Mouse (Mus musculus) heart, embryonic 16.5 days (tissue): ENCODE data around the gene Slain1. TPM values are rescaled to one million over a fixed set of nuclear protein-coding genes. Genes with fewer than 3 reads are reported as not detected.

Experiments used
- ATAC-seq: fragments of 200-750 bp; cut with Nextera tagmentation; replicated peaks from 2 replicates; pipeline ENCODE4 v1.8.0; 2017; ENCODE audit warnings: moderate number of reproducible peaks; ENCODE audit not compliant: insufficient read depth, low FRiP score; ENCODE audit errors: extremely low read depth
- H3K27ac ChIP-seq: fragments of 300-500 bp; sonication (generic); 2 replicates; pipeline ENCODE4 v1.5.1; 2014; ENCODE audit warnings: mild to moderate bottlenecking, low read length, control low read depth, moderate library complexity
- H3K27me3 ChIP-seq: fragments of 300-500 bp; sonication (generic); 2 replicates; pipeline ENCODE4 v1.6.1; 2014; ENCODE audit warnings: low read length, mixed read lengths; ENCODE audit not compliant: control insufficient read depth, insufficient read depth
- H3K36me3 ChIP-seq: fragments of 300-500 bp; sonication (generic); 2 replicates; pipeline ENCODE4 v1.6.1; 2014; ENCODE audit not compliant: control insufficient read depth, insufficient read depth
- H3K4me1 ChIP-seq: fragments of 300-500 bp; sonication (generic); 2 replicates; pipeline ENCODE4 v1.6.1; 2014; ENCODE audit warnings: low read length, mixed read lengths; ENCODE audit not compliant: control insufficient read depth, insufficient read depth
- H3K4me2 ChIP-seq: fragments of 300-500 bp; sonication (generic); 2 replicates; pipeline ENCODE4 v1.6.1; 2014; ENCODE audit warnings: low read depth, mild to moderate bottlenecking, control low read depth, low read length
- H3K4me3 ChIP-seq: fragments of 300-500 bp; sonication (generic); 2 replicates; pipeline ENCODE4 v1.5.1; 2014; ENCODE audit warnings: mild to moderate bottlenecking, control low read depth, low read length
- H3K9ac ChIP-seq: fragments of 300-500 bp; sonication (generic); 2 replicates; pipeline ENCODE4 v1.6.1; 2014; ENCODE audit warnings: low read length, control low read depth
- H3K9me3 ChIP-seq: fragments of 300-500 bp; sonication (generic); replicated peaks from 2 replicates; pipeline ENCODE4 v1.6.1; 2016; ENCODE audit warnings: low read length; ENCODE audit not compliant: control insufficient read depth
- WGBS: fragments of 180-500 bp; shearing (Covaris S2); extraction: QIAGEN DNeasy Blood & Tissue Kit; methylation state at CpG from one replicate; pipeline ENCODE4 v1.1.7; 2014; 5-methylcytosine and 5-hydroxymethylcytosine counted together
- polyA plus RNA-seq: library from polyadenylated mRNA; unstranded; fragments of >200 nt; fragmentation: Nextera tagmentation; extraction: Ambion mirVana; gene quantifications from 2 replicates; pipeline ENCODE4 v1.2.1, GENCODE M21; 2015

Slain1 gene
- polyA plus RNA-seq, 1 experiment from 2014 or later, result 0.58 TPM

- no peak overlapping the region for H3K4me2 ChIP-seq
- H3K27me3 ChIP-seq, result peaks cover under 1% of the 10 kb centered on the region; the same call in 1 of the 2 replicates
- H3K9me3 ChIP-seq, result no peaks in the 10 kb centered on the region
- ATAC-seq, result no peak
- no peaks in the 10 kb centered on the region for H3K36me3 ChIP-seq
- no peak overlapping the region for H3K27ac ChIP-seq
- H3K4me3 ChIP-seq, result no peak overlapping the region
- WGBS, result 82% methylated on average over 9 of the region's 9 CpGs
- no peaks in the 10 kb centered on the region for H3K4me1 ChIP-seq
- H3K9ac ChIP-seq, result no peak overlapping the region
Measured at GRCm38 (mm10) chr14:103723314-103723713, 73.3 kb downstream of the Slain1 start.

GRCm38 (mm10) chr14:103723841-103724240 lies 73.8 kb downstream of the Slain1 start:
- 49% methylated on average over 4 of the region's 4 CpGs for WGBS
- Histone ChIP-seq H3K4me3 (no peak overlapping the region), H3K36me3 (no peaks in the 10 kb centered on the region), H3K27me3 (no peaks in the 10 kb centered on the region), H3K9ac (no peak overlapping the region), H3K9me3 (no peaks in the 10 kb centered on the region), H3K4me1 (no peaks in the 10 kb centered on the region), H3K27ac (no peak overlapping the region), H3K4me2 (no peak overlapping the region)
- ATAC-seq, result no peak

GRCm38 (mm10) chr14:103728506-103728905 lies 78.5 kb downstream of the Slain1 start:
- Histone ChIP-seq H3K36me3 (no peaks in the 10 kb centered on the region), H3K9ac (no peak overlapping the region), H3K27me3 (no peaks in the 10 kb centered on the region), H3K4me2 (no peak overlapping the region), H3K4me1 (no peaks in the 10 kb centered on the region), H3K27ac (no peak overlapping the region), H3K9me3 (no peaks in the 10 kb centered on the region), H3K4me3 (no peak overlapping the region)
- ATAC-seq, result no peak
- 78% methylated on average over 8 of the region's 8 CpGs for WGBS

- 75% methylated on average over 23 of the region's 23 CpGs for WGBS
- Histone ChIP-seq H3K9ac (no peak overlapping the region), H3K4me1 (no peaks in the 10 kb centered on the region), H3K27ac (no peak overlapping the region), H3K9me3 (no peaks in the 10 kb centered on the region), H3K27me3 (no peaks in the 10 kb centered on the region), H3K4me2 (no peak overlapping the region), H3K4me3 (no peak overlapping the region), H3K36me3 (no peaks in the 10 kb centered on the region)
- ATAC-seq, result no peak
Measured at GRCm38 (mm10) chr14:103728951-103729725, 79.1 kb downstream of the Slain1 start.

GRCm38 (mm10) chr14:103729760-103730367 lies 79.8 kb downstream of the Slain1 start:
- WGBS, result 68% methylated on average over 11 of the region's 11 CpGs
- no peak for ATAC-seq

GRCm38 (mm10) chr14:103732626-103733025 lies 82.6 kb downstream of the Slain1 start:
- Histone ChIP-seq H3K4me1 (no peaks in the 10 kb centered on the region), H3K9me3 (no peaks in the 10 kb centered on the region), H3K27ac (no peak overlapping the region), H3K9ac (no peak overlapping the region), H3K27me3 (no peaks in the 10 kb centered on the region), H3K4me3 (no peak overlapping the region), H3K4me2 (no peak overlapping the region), H3K36me3 (no peaks in the 10 kb centered on the region)
- ATAC-seq, result no peak
- WGBS, result 73% methylated on average over 1 of the region's 1 CpGs

More at GRCm38 (mm10) chr14:103729760-103730367, 79.8 kb downstream of the Slain1 start:
- H3K4me2 ChIP-seq, result no peak overlapping the region
- H3K4me3 ChIP-seq, result no peak overlapping the region
- H3K27me3 ChIP-seq, result no peaks in the 10 kb centered on the region
- no peaks in the 10 kb centered on the region for H3K4me1 ChIP-seq
- H3K9ac ChIP-seq, result no peak overlapping the region
- H3K27ac ChIP-seq, result no peak overlapping the region
- no peaks in the 10 kb centered on the region for H3K36me3 ChIP-seq
- H3K9me3 ChIP-seq, result no peaks in the 10 kb centered on the region

GRCm38 (mm10) chr14:103741216-103741615 lies 91.2 kb downstream of the Slain1 start:
- Histone ChIP-seq H3K4me1 (no peaks in the 10 kb centered on the region), H3K4me3 (no peak overlapping the region), H3K36me3 (no peaks in the 10 kb centered on the region), H3K4me2 (no peak overlapping the region), H3K27me3 (no peaks in the 10 kb centered on the region), H3K9me3 (no peaks in the 10 kb centered on the region), H3K9ac (no peak overlapping the region), H3K27ac (no peak overlapping the region)
- 82% methylated on average over 7 of the region's 7 CpGs for WGBS
- no peak for ATAC-seq

- H3K4me1 ChIP-seq, result no peaks in the 10 kb centered on the region
- ATAC-seq, result no peak
- no peak overlapping the region for H3K4me2 ChIP-seq
- no peak overlapping the region for H3K4me3 ChIP-seq
- H3K27me3 ChIP-seq, result no peaks in the 10 kb centered on the region
- no peaks in the 10 kb centered on the region for H3K9me3 ChIP-seq
- H3K36me3 ChIP-seq, result no peaks in the 10 kb centered on the region
- WGBS, result 48% methylated on average over 8 of the region's 8 CpGs
- H3K27ac ChIP-seq, result no peak overlapping the region
- H3K9ac ChIP-seq, result no peak overlapping the region
Measured at GRCm38 (mm10) chr14:103742150-103742549, 92.1 kb downstream of the Slain1 start.

- H3K27ac ChIP-seq, result no peak overlapping the region
- 54% methylated on average over 6 of the region's 6 CpGs for WGBS
Measured at GRCm38 (mm10) chr14:103747345-103747744, 97.3 kb downstream of the Slain1 start.

More at GRCm38 (mm10) chr14:103747345-103747744, 97.3 kb downstream of the Slain1 start:
- Histone ChIP-seq H3K9ac (no peak overlapping the region), H3K9me3 (no peaks in the 10 kb centered on the region), H3K4me2 (no peak overlapping the region), H3K36me3 (no peaks in the 10 kb centered on the region), H3K27me3 (no peaks in the 10 kb centered on the region), H3K4me1 (no peaks in the 10 kb centered on the region), H3K4me3 (no peak overlapping the region)
- ATAC-seq, result no peak
